Mouse (Mus musculus) megakaryocyte, embryonic 14.5 days (primary cell): Measurements from ENCODE around the gene Lyve1.

Source experiments
- FLI1 ChIP-seq: IDR thresholded peaks from 2 replicates; pipeline ENCODE4 v1.6.1; 2012; ENCODE audit warnings: low read length, inconsistent platforms, mixed read lengths
- GATA1 ChIP-seq: IDR thresholded peaks from 3 replicates; pipeline ENCODE4 v1.6.1; 2012; ENCODE audit warnings: mixed read lengths, low read length, inconsistent platforms, borderline replicate concordance

- no peak for TF ChIP-seq GATA1
- no peak for TF ChIP-seq FLI1
Observed at GRCm38 (mm10) chr7:110813983-110814382, 49.1 kb downstream of the Lyve1 start.
